Mouse (Mus musculus) heart, embryonic 14.5 days (tissue): Measurements from ENCODE around the gene D630023F18Rik. TPM values are rescaled to one million over a fixed set of nuclear protein-coding genes. Genes with fewer than 3 reads are reported as not detected.

Experiments used
- ATAC-seq: fragments of 200-750 bp; cut with Nextera tagmentation; 2 replicates; pipeline ENCODE4 v1.8.0; 2017; ENCODE audit warnings: low read depth, moderate TSS enrichment; ENCODE audit not compliant: insufficient number of reproducible peaks, insufficient read depth, low FRiP score
- H3K27ac ChIP-seq, 2 experiments: fragments of 200-500 bp in 1 of 2; fragments of 300-500 bp in 1 of 2; sonication (generic) in 1 of 2; replicated peaks in 1 of 2; 2 replicates each; pipeline ENCODE4 v1.5.1; 2012 to 2014; ENCODE audit warnings: low read depth in 2 of 2, low read length in 2 of 2, control low read depth in 1 of 2, mild to moderate bottlenecking in 1 of 2, mixed read lengths in 1 of 2; ENCODE audit not compliant: control insufficient read depth in 1 of 2, insufficient read depth in 1 of 2
- H3K27me3 ChIP-seq: fragments of 300-500 bp; sonication (generic); 2 replicates; pipeline ENCODE4 v1.6.1; 2014; ENCODE audit warnings: mild to moderate bottlenecking, low read length, control low read depth; ENCODE audit not compliant: control insufficient read depth, insufficient read depth
- H3K36me3 ChIP-seq: fragments of 300-500 bp; sonication (generic); 2 replicates; pipeline ENCODE4 v1.6.1; 2014; ENCODE audit warnings: mild to moderate bottlenecking, control low read depth, low read length, mixed read lengths; ENCODE audit not compliant: control insufficient read depth, insufficient read depth
- H3K4me1 ChIP-seq, 2 experiments: fragments of 200-500 bp in 1 of 2; fragments of 300-500 bp in 1 of 2; sonication (generic) in 1 of 2; 2 replicates each; pipeline ENCODE4 v1.6.1; 2012 to 2014; ENCODE audit warnings: low read length in 2 of 2, control low read depth in 1 of 2, mixed read lengths in 1 of 2; ENCODE audit not compliant: control insufficient read depth in 2 of 2, insufficient read depth in 2 of 2
- H3K4me2 ChIP-seq: fragments of 300-500 bp; sonication (generic); 2 replicates; pipeline ENCODE4 v1.6.1; 2014; ENCODE audit warnings: mild to moderate bottlenecking, low read length
- H3K4me3 ChIP-seq, 2 experiments: fragments of 200-500 bp in 1 of 2; fragments of 300-500 bp in 1 of 2; sonication (generic) in 1 of 2; 2 replicates each; pipeline ENCODE4 v1.5.1; 2012 to 2014; ENCODE audit warnings: low read length in 2 of 2, mild to moderate bottlenecking in 2 of 2, control low read depth in 1 of 2, low read depth in 1 of 2, moderate library complexity in 1 of 2; ENCODE audit not compliant: control insufficient read depth in 1 of 2, insufficient read depth in 1 of 2
- H3K9ac ChIP-seq: fragments of 300-500 bp; sonication (generic); 2 replicates; pipeline ENCODE4 v1.6.1; 2014; ENCODE audit warnings: mild to moderate bottlenecking, low read length
- H3K9me3 ChIP-seq: fragments of 300-500 bp; sonication (generic); 2 replicates; pipeline ENCODE4 v1.6.1; 2016; ENCODE audit warnings: low read length, control low read depth; ENCODE audit not compliant: control insufficient read depth
- WGBS: fragments of 180-500 bp; shearing (Covaris S2); extraction: QIAGEN DNeasy Blood & Tissue Kit; methylation state at CpG from one replicate; pipeline ENCODE4 v1.1.7; 2014; 5-methylcytosine and 5-hydroxymethylcytosine counted together
- polyA plus RNA-seq: library from polyadenylated mRNA; unstranded; fragments of >200 nt; fragmentation: Nextera tagmentation; extraction: Ambion mirVana; gene quantifications from 2 replicates; pipeline ENCODE4 v1.2.1, GENCODE M21; 2014

D630023F18Rik gene
- 0.23 and 0.43 TPM in 2 replicates for polyA plus RNA-seq

- ATAC-seq = no peak
- Histone ChIP-seq H3K9ac (no peak within 1 kb of the TSS), H3K4me1 (no peaks in the 10 kb centered on the region), H3K4me3 (peak within 1 kb of the TSS; percentile 9 to 41), H3K4me2 (peak within 1 kb of the TSS; percentile 42), H3K27me3 (no peaks in the 10 kb centered on the region), H3K27ac (no peak within 1 kb of the TSS), H3K36me3 (no peaks in the 10 kb centered on the region), H3K9me3 (no peaks in the 10 kb centered on the region)
- 19% methylated on average over 9 of the region's 9 CpGs for WGBS
These were observed at the start of gene D630023F18Rik for GRCm38 (mm10) chr1:65122574-65123372. Gene D630023F18Rik, minus strand, starts transcription at chr1:65123214.

GRCm38 (mm10) chr1:65171579-65171978 is 48.6 kb upstream of the D630023F18Rik start:
- Histone ChIP-seq H3K27me3 (no peaks in the 10 kb centered on the region), H3K4me3 (no peak overlapping the region), H3K4me2 (no peak overlapping the region), H3K9me3 (no peaks in the 10 kb centered on the region), H3K36me3 (peaks cover 79% of the 10 kb centered on the region), H3K4me1 (no peaks in the 10 kb centered on the region), H3K27ac (no peak overlapping the region), H3K9ac (no peak overlapping the region)
- 85% methylated on average over 4 of the region's 4 CpGs for WGBS
- no peak for ATAC-seq

DNA sequence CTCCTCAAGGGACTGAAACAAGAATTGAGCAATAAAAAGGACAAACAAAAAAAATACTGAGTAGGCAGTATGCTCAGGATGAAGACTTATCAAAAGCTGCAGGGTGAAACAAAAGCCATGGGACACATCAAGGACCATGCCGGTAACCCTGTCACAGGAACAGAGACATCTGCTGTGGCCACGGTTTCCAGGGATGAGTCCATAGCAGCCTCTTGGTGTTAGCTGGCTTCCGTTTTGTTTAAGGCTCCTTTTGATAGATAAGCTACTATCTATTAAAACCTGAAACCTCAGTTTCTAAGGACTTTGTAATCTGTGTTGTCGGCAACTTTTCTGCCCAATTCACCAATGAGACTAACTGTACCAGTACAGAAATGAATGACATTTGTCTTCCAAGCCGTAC is 46.9 kb upstream of the D630023F18Rik start:
- H3K27ac ChIP-seq = no peak overlapping the region
- no peaks in the 10 kb centered on the region for H3K9me3 ChIP-seq
- H3K36me3 ChIP-seq = peaks cover 94% of the 10 kb centered on the region
- no peaks in the 10 kb centered on the region for H3K4me1 ChIP-seq
- WGBS = 74% methylated on average over 5 of the region's 5 CpGs
- no peaks in the 10 kb centered on the region for H3K27me3 ChIP-seq
- no peak overlapping the region for H3K4me2 ChIP-seq
- no peak for ATAC-seq
- no peak overlapping the region for H3K9ac ChIP-seq
- no peak overlapping the region for H3K4me3 ChIP-seq

DNA sequence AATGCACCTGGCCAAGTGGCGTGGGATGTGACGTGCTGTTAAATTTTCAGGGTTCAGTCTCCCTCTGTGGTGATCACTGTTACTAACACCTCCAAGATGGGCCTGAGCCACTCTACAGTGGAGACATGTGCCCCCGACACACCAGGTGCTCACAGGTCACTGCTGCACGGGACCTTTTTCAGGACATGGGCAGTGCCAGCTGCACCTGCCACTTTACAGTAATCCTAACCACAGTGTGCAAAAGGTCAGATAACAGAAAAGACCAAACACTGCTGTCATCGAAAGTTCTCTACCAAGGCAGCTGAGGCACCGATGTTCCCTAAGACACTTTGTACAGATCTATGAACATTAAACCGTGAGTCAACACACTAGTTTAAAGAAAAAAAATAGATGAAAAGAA is 46.5 kb upstream of the D630023F18Rik start:
- H3K36me3 ChIP-seq = peaks cover 95% of the 10 kb centered on the region

GRCm38 (mm10) chr1:65167496-65167895 is 44.5 kb upstream of the D630023F18Rik start:
- ATAC-seq = no peak
- peaks cover 95% of the 10 kb centered on the region for H3K36me3 ChIP-seq
- H3K4me2 ChIP-seq = no peak overlapping the region
- H3K27ac ChIP-seq = no peak overlapping the region
- H3K9me3 ChIP-seq = no peaks in the 10 kb centered on the region
- 98% methylated on average over 1 of the region's 1 CpGs for WGBS
- H3K4me1 ChIP-seq = no peaks in the 10 kb centered on the region
- H3K4me3 ChIP-seq = no peak overlapping the region
- H3K27me3 ChIP-seq = no peaks in the 10 kb centered on the region
- no peak overlapping the region for H3K9ac ChIP-seq

More for the DNA sequence above, 46.5 kb upstream of the D630023F18Rik start:
- Histone ChIP-seq H3K4me3 (no peak overlapping the region), H3K27ac (no peak overlapping the region), H3K27me3 (no peaks in the 10 kb centered on the region), H3K9ac (no peak overlapping the region), H3K9me3 (no peaks in the 10 kb centered on the region), H3K4me1 (no peaks in the 10 kb centered on the region), H3K4me2 (no peak overlapping the region)
- no peak for ATAC-seq
- WGBS = 90% methylated on average over 7 of the region's 7 CpGs

DNA sequence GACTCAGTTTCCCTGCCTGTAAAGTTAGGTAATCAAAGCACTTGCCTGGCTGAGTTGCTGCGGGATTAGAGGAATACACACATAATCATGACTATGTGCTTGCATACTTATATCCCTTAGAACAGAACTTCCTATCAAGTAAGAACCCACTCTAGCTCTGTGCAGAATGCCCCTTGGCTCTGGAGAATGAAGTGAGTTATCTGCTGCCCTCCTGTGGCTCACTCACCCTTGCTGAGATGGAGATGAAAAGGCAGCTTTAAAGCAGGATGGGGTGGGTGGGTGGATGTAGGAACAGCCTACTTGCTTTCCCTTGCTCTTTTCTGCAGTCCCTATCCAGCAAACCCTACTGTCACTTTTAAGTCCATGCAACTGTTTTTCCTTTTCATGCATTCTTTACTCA is 39.2 kb upstream of the D630023F18Rik start:
- Histone ChIP-seq H3K4me2 (no peak overlapping the region), H3K27ac (no peak overlapping the region), H3K4me1 (no peaks in the 10 kb centered on the region), H3K36me3 (peaks cover 92% of the 10 kb centered on the region), H3K9ac (no peak overlapping the region), H3K4me3 (no peak overlapping the region), H3K27me3 (no peaks in the 10 kb centered on the region), H3K9me3 (no peaks in the 10 kb centered on the region)
- WGBS = 100% methylated on average over 1 of the region's 1 CpGs
- ATAC-seq = no peak

DNA sequence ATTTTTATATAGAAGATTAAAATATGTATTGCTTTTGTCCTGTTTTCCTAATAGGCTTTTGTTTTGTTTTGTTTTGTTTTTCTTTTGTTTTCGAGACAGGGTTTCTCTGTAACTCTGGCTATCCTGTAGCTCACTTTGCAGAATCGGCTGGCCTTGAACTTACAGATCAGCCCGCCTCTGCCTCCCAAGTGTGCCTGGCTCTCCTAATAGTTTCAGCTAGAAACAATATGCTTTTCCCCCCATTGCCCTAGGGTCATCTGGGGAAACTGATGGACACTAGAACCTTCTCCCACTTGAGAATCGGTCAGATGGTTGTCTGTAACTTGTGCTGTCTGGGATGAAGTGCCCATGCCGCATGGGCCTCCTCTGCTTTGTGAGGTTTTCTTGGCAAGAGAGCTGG is 33.1 kb upstream of the D630023F18Rik start:
- no peak overlapping the region for H3K9ac ChIP-seq
- no peak overlapping the region for H3K4me2 ChIP-seq
- no peaks in the 10 kb centered on the region for H3K9me3 ChIP-seq
- no peaks in the 10 kb centered on the region for H3K27me3 ChIP-seq
- H3K36me3 ChIP-seq = peaks cover 34% of the 10 kb centered on the region
- 88% methylated on average over 5 of the region's 5 CpGs for WGBS
- H3K27ac ChIP-seq = no peak overlapping the region
- no peaks in the 10 kb centered on the region for H3K4me1 ChIP-seq
- no peak overlapping the region for H3K4me3 ChIP-seq
- ATAC-seq = no peak

DNA sequence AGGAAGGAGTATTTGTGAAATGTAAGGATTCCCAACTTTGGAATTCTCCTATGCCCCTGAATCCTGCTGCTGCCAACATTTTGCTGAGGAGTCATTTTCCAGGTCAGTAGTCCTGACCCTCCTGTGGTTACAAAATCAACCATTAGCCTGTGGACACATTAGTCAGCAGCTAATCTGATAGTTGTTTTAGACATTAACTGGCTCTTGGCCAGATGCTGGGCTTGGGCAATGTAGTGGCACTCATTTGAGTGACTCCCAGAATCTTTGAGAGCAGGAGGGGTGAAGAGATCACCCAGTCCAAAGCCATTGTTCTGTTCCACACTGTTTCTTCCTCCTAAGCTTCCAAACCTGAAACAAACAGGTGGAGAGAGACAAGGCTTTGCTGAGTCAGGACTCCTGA is 31.8 kb upstream of the D630023F18Rik start:
- no peak overlapping the region for H3K4me2 ChIP-seq
- H3K36me3 ChIP-seq = peaks cover 21% of the 10 kb centered on the region
- no peaks in the 10 kb centered on the region for H3K27me3 ChIP-seq
- H3K9ac ChIP-seq = no peak overlapping the region
- ATAC-seq = no peak
- H3K4me3 ChIP-seq = no peak overlapping the region
- no peak overlapping the region for H3K27ac ChIP-seq
- H3K4me1 ChIP-seq = no peaks in the 10 kb centered on the region
- no peaks in the 10 kb centered on the region for H3K9me3 ChIP-seq
